Mouse (Mus musculus) MEL (cell line): ENCODE measurements around the gene Arl15. TPM values are rescaled to one million over a fixed set of nuclear protein-coding genes. Genes with fewer than 3 reads are reported as not detected.

ENCODE experiments used
- DNase-seq: peaks from one replicate; pipeline ENCODE4 v3.0.0; 2011; ENCODE audit warnings: low read depth, low spot score
- H3K27ac ChIP-seq: 2 replicates; pipeline ENCODE4 v1.5.1; 2012; ENCODE audit warnings: low read depth, mild to moderate bottlenecking, control low read depth, low read length, moderate library complexity; ENCODE audit not compliant: control insufficient read depth
- H3K27me3 ChIP-seq, 2 experiments: fragments of 150-350 bp in 1 of 2; sonication (generic) in 1 of 2; 2 replicates each; pipeline ENCODE4 v1.6.1; 2012; ENCODE audit warnings: low read length in 2 of 2, mild to moderate bottlenecking in 2 of 2, improper control_type of control experiment in 1 of 2, moderate library complexity in 1 of 2; ENCODE audit not compliant: insufficient read depth in 2 of 2, control insufficient read depth in 1 of 2
- H3K36me3 ChIP-seq, 2 experiments: 2 replicates each; pipeline ENCODE4 v1.6.1; 2012 to 2014; ENCODE audit warnings: low read length in 2 of 2, improper control_type of control experiment in 1 of 2, inconsistent platforms in 1 of 2, mild to moderate bottlenecking in 1 of 2; ENCODE audit not compliant: insufficient read depth in 2 of 2, control insufficient read depth in 1 of 2
- H3K4me1 ChIP-seq, 2 experiments: fragments of 150-350 bp in 1 of 2; sonication (generic) in 1 of 2; 2 replicates each; pipeline ENCODE4 v1.6.1; 2012; ENCODE audit warnings: low read length in 2 of 2, improper control_type of control experiment in 1 of 2, mild to moderate bottlenecking in 1 of 2; ENCODE audit not compliant: insufficient read depth in 2 of 2, control insufficient read depth in 1 of 2
- H3K4me3 ChIP-seq, 2 experiments: fragments of 150-350 bp in 1 of 2; sonication (generic) in 1 of 2; 2 replicates each; pipeline ENCODE4 v1.5.1; 2012; ENCODE audit warnings: low read depth in 2 of 2, low read length in 2 of 2, mild to moderate bottlenecking in 2 of 2, moderate library complexity in 2 of 2, control low read depth in 1 of 2, improper control_type of control experiment in 1 of 2; ENCODE audit not compliant: control insufficient read depth in 1 of 2, insufficient read depth in 1 of 2
- H3K79me2 ChIP-seq: 2 replicates; pipeline ENCODE4 v1.6.1; 2012; ENCODE audit warnings: mild to moderate bottlenecking, low read length, moderate library complexity; ENCODE audit not compliant: control insufficient read depth, poor library complexity, insufficient read depth
- H3K9ac ChIP-seq: 2 replicates; pipeline ENCODE4 v1.6.1; 2012; ENCODE audit warnings: low read depth, mild to moderate bottlenecking, control low read depth, low read length, moderate library complexity; ENCODE audit not compliant: control insufficient read depth, poor library complexity, severe bottlenecking
- H3K9me3 ChIP-seq: fragments of 150-350 bp; sonication (generic); replicated peaks from 2 replicates; pipeline ENCODE4 v1.6.1; 2012; ENCODE audit warnings: mild to moderate bottlenecking, low read length, improper control_type of control experiment, moderate library complexity; ENCODE audit not compliant: insufficient read depth
- BHLHE40 ChIP-seq: IDR thresholded peaks from 2 replicates; pipeline ENCODE4 v1.6.1; 2012; ENCODE audit warnings: low read depth, mild to moderate bottlenecking, inconsistent platforms, low read length, improper control_type of control experiment, borderline replicate concordance
- CHD1 ChIP-seq: IDR thresholded peaks from 2 replicates; pipeline ENCODE4 v1.6.1; 2012; ENCODE audit warnings: low read depth, mild to moderate bottlenecking, inconsistent platforms, low read length, improper control_type of control experiment
- CHD2 ChIP-seq: IDR thresholded peaks from 2 replicates; pipeline ENCODE4 v1.6.1; 2011; ENCODE audit warnings: low read length, improper control_type of control experiment
- E2F4 ChIP-seq: IDR thresholded peaks from 2 replicates; pipeline ENCODE4 v1.6.1; 2011; ENCODE audit warnings: low read depth, low read length, improper control_type of control experiment, borderline replicate concordance
- ELF1 ChIP-seq: IDR thresholded peaks from 2 replicates; pipeline ENCODE4 v1.6.1; 2014; ENCODE audit warnings: low read depth, mild to moderate bottlenecking, inconsistent platforms, low read length, improper control_type of control experiment, moderate library complexity
- EP300 ChIP-seq, 2 experiments: IDR thresholded peaks; 2 replicates each; pipeline ENCODE4 v1.6.1; 2011; ENCODE audit warnings: improper control_type of control experiment in 2 of 2, low read length in 2 of 2, low read depth in 1 of 2, mild to moderate bottlenecking in 1 of 2
- ETS1 ChIP-seq: IDR thresholded peaks from 2 replicates; pipeline ENCODE4 v1.6.1; 2012; ENCODE audit warnings: low read depth, mild to moderate bottlenecking, inconsistent platforms, low read length, improper control_type of control experiment, moderate library complexity
- GABPA ChIP-seq: IDR thresholded peaks from 2 replicates; pipeline ENCODE4 v1.6.1; 2012; ENCODE audit warnings: low read depth, mild to moderate bottlenecking, inconsistent platforms, low read length, improper control_type of control experiment, moderate library complexity
- GATA1 ChIP-seq: IDR thresholded peaks from 2 replicates; pipeline ENCODE4 v1.6.1; 2011; ENCODE audit warnings: low read depth, low read length, improper control_type of control experiment
- JUND ChIP-seq: IDR thresholded peaks from 2 replicates; pipeline ENCODE4 v1.6.1; 2011; ENCODE audit warnings: low read depth, mild to moderate bottlenecking, improper control_type of control experiment, low read length
- KAT2A ChIP-seq: conservative IDR thresholded peaks from 2 replicates; pipeline ENCODE4 v1.6.1; 2012; ENCODE audit warnings: low read depth, low read length, improper control_type of control experiment, inconsistent platforms
- MAFK ChIP-seq: IDR thresholded peaks from 2 replicates; pipeline ENCODE4 v1.6.1; 2011; ENCODE audit warnings: low read depth, mild to moderate bottlenecking, low read length, improper control_type of control experiment, borderline replicate concordance
- MAX ChIP-seq: IDR thresholded peaks from 2 replicates; pipeline ENCODE4 v1.6.1; 2011; ENCODE audit warnings: low read length, improper control_type of control experiment
- MEF2A ChIP-seq: IDR thresholded peaks from 2 replicates; pipeline ENCODE4 v1.6.1; 2014; ENCODE audit warnings: low read depth, mild to moderate bottlenecking, inconsistent platforms, low read length, improper control_type of control experiment; ENCODE audit not compliant: poor library complexity, insufficient replicate concordance, severe bottlenecking; ENCODE audit errors: extremely low read depth
- MYC ChIP-seq: IDR thresholded peaks from 2 replicates; pipeline ENCODE4 v1.6.1; 2011; ENCODE audit warnings: low read depth, mild to moderate bottlenecking, low read length, improper control_type of control experiment, moderate library complexity
- POLR2A ChIP-seq, 2 experiments: IDR thresholded peaks; 2 replicates each; pipeline ENCODE4 v1.6.1; 2011 to 2012; ENCODE audit warnings: low read length in 2 of 2, mild to moderate bottlenecking in 2 of 2, control low read depth in 1 of 2, improper control_type of control experiment in 1 of 2, low read depth in 1 of 2, moderate library complexity in 1 of 2; ENCODE audit not compliant: control insufficient read depth in 1 of 2, insufficient read depth in 1 of 2, poor library complexity in 1 of 2
- POLR2AphosphoS2 ChIP-seq: IDR thresholded peaks from 2 replicates; pipeline ENCODE4 v1.6.1; 2011; ENCODE audit warnings: low read length, improper control_type of control experiment
- POLR2AphosphoS5 ChIP-seq: IDR thresholded peaks from 2 replicates; pipeline ENCODE4 v1.6.1; 2012; ENCODE audit warnings: low read depth, borderline replicate concordance, mild to moderate bottlenecking, inconsistent platforms, low read length, moderate library complexity, mixed read lengths
- RAD21 ChIP-seq: IDR thresholded peaks from 2 replicates; pipeline ENCODE4 v1.6.1; 2011; ENCODE audit warnings: mild to moderate bottlenecking, low read depth, low read length, improper control_type of control experiment
- RCOR1 ChIP-seq: IDR thresholded peaks from 2 replicates; pipeline ENCODE4 v1.6.1; 2012; ENCODE audit warnings: low read depth, mild to moderate bottlenecking, inconsistent platforms, low read length, improper control_type of control experiment
- SIN3A ChIP-seq: IDR thresholded peaks from 2 replicates; pipeline ENCODE4 v1.6.1; 2012; ENCODE audit warnings: low read length, improper control_type of control experiment, inconsistent platforms
- SMC3 ChIP-seq: IDR thresholded peaks from 2 replicates; pipeline ENCODE4 v1.6.1; 2011; ENCODE audit warnings: low read depth, low read length, improper control_type of control experiment
- TAL1 ChIP-seq: IDR thresholded peaks from 2 replicates; pipeline ENCODE4 v1.6.1; 2012; ENCODE audit warnings: mild to moderate bottlenecking, inconsistent platforms, low read length, moderate library complexity, mixed read lengths
- TBP ChIP-seq: IDR thresholded peaks from 2 replicates; pipeline ENCODE4 v1.8.0; 2011; ENCODE audit warnings: low read depth, low read length, improper control_type of control experiment
- UBTF ChIP-seq: IDR thresholded peaks from 2 replicates; pipeline ENCODE4 v1.6.1; 2012; ENCODE audit warnings: low read depth, mild to moderate bottlenecking, inconsistent platforms, low read length, improper control_type of control experiment, moderate library complexity, borderline replicate concordance; ENCODE audit not compliant: insufficient read depth
- USF1 ChIP-seq: IDR thresholded peaks from 2 replicates; pipeline ENCODE4 v1.6.1; 2014; ENCODE audit warnings: low read depth, mild to moderate bottlenecking, inconsistent platforms, low read length, improper control_type of control experiment, moderate library complexity
- USF2 ChIP-seq, 2 experiments: IDR thresholded peaks; 2 replicates each; pipeline ENCODE4 v1.6.1; 2011 to 2012; ENCODE audit warnings: improper control_type of control experiment in 2 of 2, low read length in 2 of 2, borderline replicate concordance in 1 of 2, inconsistent platforms in 1 of 2, low read depth in 1 of 2, mild to moderate bottlenecking in 1 of 2; ENCODE audit not compliant: insufficient read depth in 1 of 2
- ZKSCAN1 ChIP-seq: IDR thresholded peaks from 2 replicates; pipeline ENCODE4 v1.6.1; 2012; ENCODE audit warnings: low read depth, mild to moderate bottlenecking, inconsistent platforms, low read length, improper control_type of control experiment, moderate library complexity
- ZNF384 ChIP-seq: IDR thresholded peaks from 2 replicates; pipeline ENCODE4 v1.6.1; 2012; ENCODE audit warnings: low read depth, mild to moderate bottlenecking, inconsistent platforms, low read length, improper control_type of control experiment
- polyA plus RNA-seq, 2 experiments: library from polyadenylated mRNA; stranded (reverse) in 1 of 2; unstranded in 1 of 2; fragments of >175 nt in 1 of 2; fragments of >200 nt in 1 of 2; gene quantifications; 2 replicates each; pipeline versions ENCODE4 v1.2.1 to v1.2.4; 2012; ENCODE audit warnings: low replicate concordance in 2 of 2, low read depth in 1 of 2; ENCODE audit not compliant: insufficient read length in 2 of 2, insufficient read depth in 1 of 2, missing spikeins in 1 of 2
- total RNA-seq: library from RNA; depleted of rRNA; stranded (reverse); fragments of 300-350 nt; gene quantifications from 2 replicates; pipeline ENCODE4 v1.2.3, GENCODE M21; 2012

Gene Arl15
- total and polyA plus RNA-seq, 3 experiments = 3.6 to 5.8 TPM; not detected in 1

DNA sequence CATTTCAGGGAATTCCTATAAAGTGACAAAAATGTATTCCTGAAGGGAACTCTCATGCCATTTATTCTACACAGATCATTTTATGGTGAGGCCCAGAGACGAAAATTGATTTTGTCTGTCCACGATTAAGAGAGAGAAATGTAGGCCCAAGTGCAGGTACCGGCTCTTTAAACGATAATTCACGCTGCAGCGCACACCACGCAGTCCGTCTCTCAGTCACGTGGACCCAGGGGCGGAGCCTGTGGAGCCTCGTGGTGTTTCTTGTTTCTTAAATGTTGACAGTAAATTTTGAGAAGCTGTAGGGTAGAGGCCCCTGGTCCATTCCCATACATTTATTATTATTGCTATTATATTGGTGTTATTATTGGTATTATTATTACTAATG lies 65.1 kb downstream of the Arl15 start (continued):
- TF ChIP-seq POLR2A (IDR thresholded peaks at IDR 0.05; ENCODE audit: control insufficient read depth in 1 of 2, insufficient read depth in 1 of 2, low read depth in 1 of 2, low read length in 2 of 2, poor library complexity in 1 of 2) = peak in 1 of 2 experiments; percentile 61; a peak in 2 of 4 replicates
- no peak for TF ChIP-seq ETS1
- TF ChIP-seq GATA1 = no peak
- no peak for TF ChIP-seq JUND
- no peak for TF ChIP-seq E2F4
- TF ChIP-seq MYC = peak; percentile 96
- TF ChIP-seq CHD2 = no peak
- TF ChIP-seq POLR2AphosphoS5 = no peak
- no peak for TF ChIP-seq SMC3

DNA sequence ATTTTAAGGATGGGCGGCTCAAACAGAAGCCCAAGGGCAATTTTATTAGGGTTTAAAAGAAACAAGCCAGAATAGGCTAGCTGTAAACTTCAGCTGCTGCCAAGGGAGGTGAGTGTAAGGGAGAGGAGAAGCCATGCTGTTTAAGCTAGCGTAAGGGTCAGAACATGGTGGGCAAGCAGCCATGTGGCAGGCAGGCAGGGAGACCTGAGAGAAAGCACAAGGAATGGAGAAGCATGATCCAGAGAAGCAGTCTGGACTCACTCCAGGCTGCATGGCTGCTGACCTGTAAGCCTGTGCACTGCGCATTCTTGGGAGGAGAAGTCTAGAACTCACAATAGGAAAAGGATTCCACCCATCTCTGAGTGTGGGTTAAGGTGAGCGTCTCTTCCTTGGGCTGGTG lies 66.5 kb downstream of the Arl15 start:
- no peaks in the 10 kb centered on the region for H3K9me3 ChIP-seq
- H3K27ac ChIP-seq = peak overlapping the region; percentile 43
- no peak for TF ChIP-seq USF1
- TF ChIP-seq RAD21 = no peak
- TF ChIP-seq ELF1 = no peak
- TF ChIP-seq MAFK = no peak
- TF ChIP-seq ZKSCAN1 = no peak
- H3K79me2 ChIP-seq = no peaks in the 10 kb centered on the region; the same call in 1 of the 2 replicates
- peaks cover 26 to 39% of the 10 kb centered on the region in 2 experiments for H3K4me1 ChIP-seq
- H3K27me3 ChIP-seq = no peaks in the 10 kb centered on the region
- no peak for DNase-seq
- peaks cover 0 to 33% of the 10 kb centered on the region in 2 experiments; a peak in 2 of 4 replicates for H3K36me3 ChIP-seq
- peak overlapping the region; percentile 9; the same call in 1 of the 2 replicates for H3K9ac ChIP-seq
- no peak overlapping the region for H3K4me3 ChIP-seq

DNA sequence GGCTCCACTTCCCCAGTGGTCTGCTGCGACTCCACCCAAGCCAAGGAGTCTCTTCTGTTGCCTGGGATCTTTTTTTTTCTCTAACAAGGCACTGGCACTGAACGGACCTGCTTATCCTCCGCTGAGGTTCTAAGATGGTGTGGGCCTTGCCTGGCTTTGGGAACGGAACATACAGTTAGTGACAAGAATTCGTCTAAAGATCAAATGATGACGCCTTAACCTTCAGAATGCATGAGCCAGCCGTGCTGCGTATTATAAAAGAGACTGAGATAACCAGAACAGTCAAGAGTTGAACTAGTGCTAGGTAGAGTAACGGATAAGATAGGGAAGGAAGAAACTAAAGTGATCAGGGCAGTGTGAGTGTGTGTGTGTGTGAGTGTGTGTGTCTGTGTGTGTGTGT lies 66.9 kb downstream of the Arl15 start:
- peak; percentile 35 for DNase-seq
- peak overlapping the region; percentile 43 for H3K27ac ChIP-seq
- peak overlapping the region; percentile 9; the same call in 1 of the 2 replicates for H3K9ac ChIP-seq
- TF ChIP-seq ZKSCAN1 (no peak), RCOR1 (no peak), SIN3A (peak; percentile 24; the same call in 1 of the 2 replicates), EP300 (IDR thresholded peaks at IDR 0.05; ENCODE audit: low read depth in 1 of 2, low read length in 2 of 2) (peak in 1 of 2 experiments; percentile 32; a peak in 1 of 4 replicates), USF1 (no peak), ZNF384 (no peak), TAL1 (no peak), E2F4 (no peak), POLR2AphosphoS5 (no peak), MAX (no peak), TBP (no peak), CHD1 (no peak), UBTF (no peak), POLR2AphosphoS2 (no peak), MYC (no peak), GABPA (no peak), MEF2A (no peak), BHLHE40 (no peak), KAT2A (no peak), ETS1 (0 out of 2 replicates have a peak, but pooled peaks have one; percentile 31), USF2 (IDR thresholded peaks at IDR 0.05; ENCODE audit: borderline replicate concordance in 1 of 2, insufficient read depth in 1 of 2, low read depth in 1 of 2, low read length in 2 of 2) (no peak)

More for the DNA sequence above, 66.9 kb downstream of the Arl15 start:
- Histone ChIP-seq H3K4me1 (peaks cover 26 to 36% of the 10 kb centered on the region in 2 experiments), H3K79me2 (no peaks in the 10 kb centered on the region; the same call in 1 of the 2 replicates), H3K36me3 (peaks cover 0 to 30% of the 10 kb centered on the region in 2 experiments; a peak in 2 of 4 replicates), H3K27me3 (no peaks in the 10 kb centered on the region), H3K9me3 (no peaks in the 10 kb centered on the region), H3K4me3 (no peak overlapping the region)
